ENCODE assay signal across 10 mouse cellular contexts in genomic region chr1:132321821-132322580, GRCm38 (mm10). TPM values are rescaled to one million over a fixed set of nuclear protein-coding genes. Genes with fewer than 3 reads are reported as not detected.
DNase-seq lines count a peak whose midpoint lies in the region; ATAC-seq lines count a peak whose summit lies in the region.
"Had no signal": no experiment of that assay in that cellular context is flagged by ENCODE, and none has a peak within 500 bp of the region (broad histone marks: within the 10 kb centered on the region; RNA-seq: fewer than 3 reads in every experiment).

No protein-coding gene starts in this region.

- no peaks in the 10 kb centered on the region for H3K9me3 ChIP-seq in kidney, embryonic 16.5 days (ENCODE audit: low read length)
- H3K9me3 ChIP-seq in embryonic facial prominence, embryonic 11.5 days (replicated peaks; ENCODE audit: control insufficient read depth, low read length) = no peaks in the 10 kb centered on the region
- H3K9me3 ChIP-seq in hindbrain, embryonic 11.5 days (ENCODE audit: control insufficient read depth, low read length) = no peaks in the 10 kb centered on the region
- no peaks in the 10 kb centered on the region for H3K9me3 ChIP-seq in midbrain, embryonic 16.5 days (replicated peaks; ENCODE audit: control insufficient read depth, low read length, poor library complexity, severe bottlenecking)

- peaks cover 42% of the 10 kb centered on the region for H3K4me1 ChIP-seq in kidney, embryonic 16.5 days (ENCODE audit: insufficient read depth, low read length)
- H3K4me1 ChIP-seq in embryonic facial prominence, embryonic 11.5 days (ENCODE audit: control insufficient read depth, insufficient read depth, low read length) = no peaks in the 10 kb centered on the region
- H3K4me1 ChIP-seq in hindbrain, embryonic 11.5 days (replicated peaks; ENCODE audit: control insufficient read depth, insufficient read depth, low read length) = peaks cover 47% of the 10 kb centered on the region
- peaks cover 59% of the 10 kb centered on the region for H3K4me1 ChIP-seq in midbrain, embryonic 16.5 days (ENCODE audit: control insufficient read depth, insufficient read depth, low read length)

- ATAC-seq in kidney, embryonic 16.5 days (ENCODE audit: low FRiP score, low TSS enrichment) = no peak
- no peak for ATAC-seq in embryonic facial prominence, embryonic 11.5 days (replicated peaks; ENCODE audit: insufficient number of reproducible peaks, low FRiP score, low TSS enrichment, low read depth)
- peak; percentile 26; the same call in 1 of the 2 replicates for ATAC-seq in hindbrain, embryonic 11.5 days (ENCODE audit: low FRiP score)
- ATAC-seq in midbrain, embryonic 16.5 days = peak; percentile 30; the same call in 1 of the 2 replicates
- ATAC-seq in monocyte, adult 5-6 weeks (replicated peaks; ENCODE audit: insufficient number of reproducible peaks, low FRiP score, low TSS enrichment, poor library complexity, severe bottlenecking) = no peak

- H3K27me3 ChIP-seq in kidney, embryonic 16.5 days (ENCODE audit: insufficient read depth, low read length) = no peaks in the 10 kb centered on the region
- H3K27me3 ChIP-seq in embryonic facial prominence, embryonic 11.5 days (ENCODE audit: control insufficient read depth, insufficient read depth, low read length) = no peaks in the 10 kb centered on the region
- no peaks in the 10 kb centered on the region for H3K27me3 ChIP-seq in hindbrain, embryonic 11.5 days (ENCODE audit: control insufficient read depth, insufficient read depth, low read length)
- no peaks in the 10 kb centered on the region for H3K27me3 ChIP-seq in midbrain, embryonic 16.5 days (ENCODE audit: control insufficient read depth, insufficient read depth, low read depth, low read length)

- H3K36me3 ChIP-seq in kidney, embryonic 16.5 days (ENCODE audit: insufficient read depth, low read length) = no peaks in the 10 kb centered on the region
- H3K36me3 ChIP-seq in embryonic facial prominence, embryonic 11.5 days (replicated peaks; ENCODE audit: control insufficient read depth, insufficient read depth, low read depth, low read length) = no peaks in the 10 kb centered on the region
- peaks cover 8% of the 10 kb centered on the region for H3K36me3 ChIP-seq in hindbrain, embryonic 11.5 days (ENCODE audit: control insufficient read depth, insufficient read depth, low read length)
- no peaks in the 10 kb centered on the region for H3K36me3 ChIP-seq in midbrain, embryonic 16.5 days (ENCODE audit: control insufficient read depth, insufficient read depth, low read length)

- H3K9ac ChIP-seq in kidney, embryonic 16.5 days (replicated peaks; ENCODE audit: low read length) = no peak overlapping the region
- no peak overlapping the region for H3K9ac ChIP-seq in embryonic facial prominence, embryonic 11.5 days (replicated peaks; ENCODE audit: low read length)
- peak overlapping the region; percentile 52 for H3K9ac ChIP-seq in hindbrain, embryonic 11.5 days (ENCODE audit: low read depth, low read length)
- H3K9ac ChIP-seq in midbrain, embryonic 16.5 days (ENCODE audit: low read depth, low read length) = peak overlapping the region; percentile 42; the same call in 1 of the 2 replicates

- DNase-seq in kidney, adult 9 months = no peak
- no peak for DNase-seq in embryonic facial prominence, embryonic 11.5 days (ENCODE audit: low spot score)
- peak; percentile 62 for DNase-seq in hindbrain, embryonic 11.5 days (ENCODE audit: low spot score)
- DNase-seq in spleen, adult 18-20 months = no peak
- DNase-seq in layer of hippocampus, postnatal 14 days (ENCODE audit: low spot score in 2 of 2) = no peak
- DNase-seq: adrenal gland, adult 8-10 months; thymus, postnatal 36 days had no signal

- H3K4me2 ChIP-seq in kidney, embryonic 16.5 days (replicated peaks; ENCODE audit: low read depth, low read length) = no peak overlapping the region
- no peak overlapping the region for H3K4me2 ChIP-seq in embryonic facial prominence, embryonic 11.5 days (ENCODE audit: low read depth, low read length)
- H3K4me2 ChIP-seq in hindbrain, embryonic 11.5 days (replicated peaks; ENCODE audit: low read depth, low read length) = peak overlapping the region; percentile 24
- peak overlapping the region; percentile 24 for H3K4me2 ChIP-seq in midbrain, embryonic 16.5 days (ENCODE audit: low read length)

- H3K4me3 ChIP-seq in kidney, embryonic 16.5 days (ENCODE audit: low read length) = no peak overlapping the region
- H3K4me3 ChIP-seq in embryonic facial prominence, embryonic 11.5 days (ENCODE audit: low read depth, low read length) = no peak overlapping the region
- no peak overlapping the region for H3K4me3 ChIP-seq in hindbrain, embryonic 11.5 days (ENCODE audit: low read depth, low read length)
- no peak overlapping the region for H3K4me3 ChIP-seq in midbrain, embryonic 16.5 days (ENCODE audit: low read depth, low read length)

- peak overlapping the region; percentile 51; the same call in 1 of the 2 replicates for H3K27ac ChIP-seq in kidney, embryonic 16.5 days (ENCODE audit: low read length)
- H3K27ac ChIP-seq in embryonic facial prominence, embryonic 11.5 days (replicated peaks; ENCODE audit: low read depth, low read length) = peak overlapping the region; percentile 56
- H3K27ac ChIP-seq in hindbrain, embryonic 11.5 days (ENCODE audit: low read depth, low read length) = peak overlapping the region; percentile 97
- H3K27ac ChIP-seq in midbrain, embryonic 16.5 days (ENCODE audit: low read length) = peak overlapping the region; percentile 88

- 64% methylated on average over 7 of the region's 7 CpGs for WGBS in kidney, embryonic 16.5 days
- 55% methylated on average over 7 of the region's 7 CpGs for whole genome bisulfite sequencing in embryonic facial prominence, embryonic 11.5 days
- WGBS in hindbrain, embryonic 11.5 days = 41% methylated on average over 7 of the region's 7 CpGs
- 25% methylated on average over 7 of the region's 7 CpGs for WGBS in midbrain, embryonic 16.5 days

RNA-seq across cellular contexts. Expression of gene Nuak2, which starts 6.1 kb away (rescaled TPM):
- polyA plus RNA-seq in kidney, embryonic 16.5 days (2015; fragmentation: Nextera tagmentation; extraction: Ambion mirVana) = 4.3 and 5.5 TPM in 2 replicates
- polyA plus RNA-seq in embryonic facial prominence, embryonic 11.5 days (2014; fragmentation: Nextera tagmentation; extraction: Ambion mirVana) = 9.1 and 10.8 TPM in 2 replicates
- polyA plus RNA-seq in hindbrain, embryonic 11.5 days (2014; fragmentation: Nextera tagmentation; extraction: Ambion mirVana) = 33.1 and 39.3 TPM in 2 replicates
- 19.8 and 22.0 TPM in 2 replicates for polyA plus RNA-seq in midbrain, embryonic 16.5 days (2015; fragmentation: Nextera tagmentation; extraction: Ambion mirVana)
- total RNA-seq in layer of hippocampus, postnatal 14 days (2021) = 1 to 10 TPM; 1.7 to 2.8 TPM
- 59.8 to 114 TPM (median 79.4 TPM) in 3 replicates for total RNA-seq in monocyte, adult 5-6 weeks (2017)

RNA-seq across cellular contexts. Expression of gene Klhdc8a, which starts 23.6 kb away (rescaled TPM):
- polyA plus RNA-seq in kidney, embryonic 16.5 days (2015; fragmentation: Nextera tagmentation; extraction: Ambion mirVana) = 1.8 and 2.1 TPM in 2 replicates
- polyA plus RNA-seq in embryonic facial prominence, embryonic 11.5 days (2014; fragmentation: Nextera tagmentation; extraction: Ambion mirVana) = 0.66 and 0.68 TPM in 2 replicates
- polyA plus RNA-seq in hindbrain, embryonic 11.5 days (2014; fragmentation: Nextera tagmentation; extraction: Ambion mirVana) = 2.9 and 3.0 TPM in 2 replicates
- 8.3 and 10.8 TPM in 2 replicates for polyA plus RNA-seq in midbrain, embryonic 16.5 days (2015; fragmentation: Nextera tagmentation; extraction: Ambion mirVana)
- 1 to 10 TPM; 5.7 to 6.8 TPM for total RNA-seq in layer of hippocampus, postnatal 14 days (2021)
- not detected in 3 replicates for total RNA-seq in monocyte, adult 5-6 weeks (2017)

Comparison
In these comparisons a context has a peak if more than half of its experiments do, and no peak if none do; other contexts are left out.
1. ATAC-seq: peak in hindbrain, embryonic 11.5 days (single experiment) and midbrain, embryonic 16.5 days (single experiment); none in kidney, embryonic 16.5 days (single experiment), embryonic facial prominence, embryonic 11.5 days (single experiment) and monocyte, adult 5-6 weeks (single experiment).
2. H3K4me2 ChIP-seq: peak in hindbrain, embryonic 11.5 days (single experiment) and midbrain, embryonic 16.5 days (single experiment); none in kidney, embryonic 16.5 days (single experiment) and embryonic facial prominence, embryonic 11.5 days (single experiment).
3. H3K9ac ChIP-seq: peak in hindbrain, embryonic 11.5 days (single experiment) and midbrain, embryonic 16.5 days (single experiment); none in kidney, embryonic 16.5 days (single experiment) and embryonic facial prominence, embryonic 11.5 days (single experiment).
4. Peak in every context shown above with its lines, with median percentiles within 50 percentile points of each other: H3K27ac ChIP-seq.